Comparison of ENCODE assay signal across 20 mouse cellular contexts in the genomic region with DNA sequence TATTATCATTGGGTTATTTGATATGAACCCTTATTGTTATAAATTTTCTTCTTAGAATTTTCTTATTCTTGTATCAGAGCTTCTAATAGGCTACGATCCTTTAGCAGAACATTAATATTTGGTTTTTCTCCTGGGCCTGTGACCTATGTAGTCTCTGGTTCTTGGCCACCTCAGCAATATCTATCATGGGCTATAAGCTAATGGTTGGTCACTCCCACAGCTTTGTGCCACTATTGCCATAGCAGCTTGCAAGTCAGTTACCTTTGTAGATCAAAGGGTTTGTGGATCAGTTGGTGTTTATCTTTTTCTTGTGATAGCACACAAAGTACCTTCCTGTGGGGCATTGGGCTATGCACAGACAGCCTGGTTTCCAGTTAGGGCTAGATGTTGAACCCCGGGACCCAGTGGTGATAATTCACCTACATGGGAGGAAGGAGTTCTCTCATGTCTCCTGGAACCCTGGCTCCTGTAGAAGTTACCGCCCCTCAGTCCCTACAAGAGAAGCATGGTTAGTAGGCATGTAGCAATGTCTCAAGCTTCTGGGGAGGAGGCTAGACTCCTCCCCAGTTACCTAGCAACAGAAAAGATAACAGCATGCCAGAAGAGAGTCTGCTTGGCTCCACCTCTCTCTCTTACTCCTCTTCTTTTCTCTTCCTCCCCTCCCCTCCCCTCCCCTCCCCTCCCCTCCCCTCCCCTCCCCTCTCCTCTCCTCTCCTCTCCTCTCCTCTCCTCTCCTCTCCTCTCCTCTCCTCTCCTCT.
"Had no signal": no experiment of that assay in that cellular context is flagged by ENCODE, and none has a peak within 500 bp of the region (broad histone marks: within the 10 kb centered on the region; RNA-seq: fewer than 3 reads in every experiment).

No protein-coding gene starts in this region.

- ATAC-seq: intestine, postnatal 0 days; midbrain, embryonic 15.5 days had no signal

- H3K4me1 ChIP-seq: limb, embryonic 12.5 days; limb, embryonic 15.5 days; midbrain, embryonic 10.5 days; midbrain, embryonic 15.5 days; neural tube, embryonic 12.5 days; neural tube, embryonic 15.5 days had no signal

- DNase-seq: kidney, adult 2 months; kidney, postnatal 25 days; layer of hippocampus, postnatal 36 days; left cerebral cortex, postnatal 4 days; lung, adult 2 months; lung, postnatal 14 days; lung, postnatal 4 days; right cerebral cortex, adult 18-20 months; thymus, adult 18-20 months; thymus, postnatal 36 days had no signal

- H3K27me3 ChIP-seq: limb, embryonic 12.5 days; limb, embryonic 15.5 days; midbrain, embryonic 15.5 days; neural tube, embryonic 12.5 days; neural tube, embryonic 15.5 days had no signal

- H3K9me3 ChIP-seq: limb, embryonic 12.5 days; limb, embryonic 15.5 days; midbrain, embryonic 10.5 days; midbrain, embryonic 15.5 days; neural tube, embryonic 12.5 days; neural tube, embryonic 15.5 days had no signal

- H3K4me2 ChIP-seq: limb, embryonic 12.5 days; limb, embryonic 15.5 days; midbrain, embryonic 15.5 days; neural tube, embryonic 12.5 days; neural tube, embryonic 15.5 days had no signal

- H3K4me3 ChIP-seq: layer of hippocampus, adult 2 months; left cerebral cortex, adult 2 months; limb, embryonic 12.5 days; limb, embryonic 15.5 days; midbrain, embryonic 10.5 days; midbrain, embryonic 15.5 days; neural tube, embryonic 12.5 days; neural tube, embryonic 15.5 days had no signal

- H3K36me3 ChIP-seq: limb, embryonic 12.5 days; limb, embryonic 15.5 days; midbrain, embryonic 15.5 days; neural tube, embryonic 12.5 days; neural tube, embryonic 15.5 days had no signal

- H3K9ac ChIP-seq: limb, embryonic 12.5 days; limb, embryonic 15.5 days; midbrain, embryonic 15.5 days; neural tube, embryonic 12.5 days; neural tube, embryonic 15.5 days had no signal

- H3K27ac ChIP-seq: kidney, postnatal 0 days; layer of hippocampus, adult 2 months; left cerebral cortex, adult 2 months; limb, embryonic 12.5 days; limb, embryonic 15.5 days; midbrain, embryonic 10.5 days; midbrain, embryonic 15.5 days; neural tube, embryonic 12.5 days; neural tube, embryonic 15.5 days had no signal
